Mouse (Mus musculus) thymus, adult 2 months (tissue): ENCODE results near the gene Zranb3. TPM values are rescaled to one million over a fixed set of nuclear protein-coding genes. Genes with fewer than 3 reads are reported as not detected.

ENCODE experiments used
- DNase-seq: peaks from one replicate; pipeline ENCODE4 v3.0.0; 2021
- H3K27ac ChIP-seq: fragments of 200-500 bp; 2 replicates; pipeline ENCODE4 v1.5.1; 2012; ENCODE audit warnings: low read length, control low read depth; ENCODE audit not compliant: control insufficient read depth, insufficient read depth
- H3K27me3 ChIP-seq: fragments of 200-500 bp; 2 replicates; pipeline ENCODE4 v1.6.1; 2012; ENCODE audit warnings: mild to moderate bottlenecking, low read length, moderate library complexity, mixed read lengths; ENCODE audit not compliant: control insufficient read depth, insufficient read depth
- H3K36me3 ChIP-seq: fragments of 200-500 bp; 2 replicates; pipeline ENCODE4 v1.6.1; 2012; ENCODE audit warnings: mild to moderate bottlenecking, low read length, moderate library complexity; ENCODE audit not compliant: control insufficient read depth, insufficient read depth
- H3K4me1 ChIP-seq: fragments of 200-500 bp; replicated peaks from 2 replicates; pipeline ENCODE4 v1.6.1; 2012; ENCODE audit warnings: low read length; ENCODE audit not compliant: control insufficient read depth, insufficient read depth
- H3K4me3 ChIP-seq: fragments of 200-500 bp; 2 replicates; pipeline ENCODE4 v1.5.1; 2012; ENCODE audit warnings: mild to moderate bottlenecking, low read length, control low read depth, moderate library complexity; ENCODE audit not compliant: control insufficient read depth, insufficient read depth
- CTCF ChIP-seq: fragments of 200-500 bp; IDR thresholded peaks from 2 replicates; pipeline ENCODE4 v1.5.1; 2012; ENCODE audit warnings: mild to moderate bottlenecking, control low read depth, low read length, moderate library complexity, borderline replicate concordance; ENCODE audit not compliant: control insufficient read depth, poor library complexity, insufficient read depth; ENCODE audit errors: extremely low read depth
- POLR2A ChIP-seq: fragments of 200-500 bp; IDR thresholded peaks from 2 replicates; pipeline ENCODE4 v1.6.1; 2012; ENCODE audit warnings: mild to moderate bottlenecking, low read length, control low read depth, moderate library complexity; ENCODE audit not compliant: control insufficient read depth, poor library complexity, insufficient read depth; ENCODE audit errors: extremely low read depth
- WGBS: fragments of 180-500 bp; shearing (Covaris S2); methylation state at CpG from one replicate; pipeline ENCODE4 v1.1.7; 2018; 5-methylcytosine and 5-hydroxymethylcytosine counted together
- polyA plus RNA-seq: library from polyadenylated mRNA; depleted of rRNA; stranded (reverse); fragments of >200 nt; gene quantifications from 2 replicates; pipeline ENCODE4 v1.2.3, GENCODE M21; 2012

Zranb3 gene
- polyA plus RNA-seq, 1 experiment, result 3.8 TPM

GRCm38 (mm10) chr1:128061401-128061800, 41.4 kb downstream of the Zranb3 start:
- DNase-seq, result no peak
- Histone ChIP-seq H3K4me1 (no peaks in the 10 kb centered on the region), H3K4me3 (no peak overlapping the region), H3K27me3 (no peaks in the 10 kb centered on the region), H3K27ac (no peak overlapping the region), H3K36me3 (no peaks in the 10 kb centered on the region)
- WGBS, result 92% methylated on average over 1 of the region's 1 CpGs
- TF ChIP-seq CTCF (no peak), POLR2A (no peak)

- WGBS, result 91% methylated on average over 8 of the region's 8 CpGs
- TF ChIP-seq CTCF (no peak), POLR2A (no peak)
- no peak for DNase-seq
- Histone ChIP-seq H3K27me3 (no peaks in the 10 kb centered on the region), H3K27ac (no peak overlapping the region), H3K4me3 (no peak overlapping the region), H3K36me3 (no peaks in the 10 kb centered on the region), H3K4me1 (no peaks in the 10 kb centered on the region)
These were observed 42.0 kb downstream of the Zranb3 start for GRCm38 (mm10) chr1:128060655-128061344.

- H3K27ac ChIP-seq, result no peak overlapping the region
- no peak overlapping the region for H3K4me3 ChIP-seq
- H3K4me1 ChIP-seq, result no peaks in the 10 kb centered on the region
- WGBS, result 95% methylated on average over 5 of the region's 5 CpGs
- no peaks in the 10 kb centered on the region for H3K27me3 ChIP-seq
- H3K36me3 ChIP-seq, result no peaks in the 10 kb centered on the region
- TF ChIP-seq POLR2A (no peak), CTCF (no peak)
- DNase-seq, result no peak
These were observed 44.2 kb downstream of the Zranb3 start for GRCm38 (mm10) chr1:128058625-128059024.

GRCm38 (mm10) chr1:128057269-128057668, 45.6 kb downstream of the Zranb3 start:
- WGBS, result 54% methylated on average over 4 of the region's 4 CpGs
- Histone ChIP-seq H3K27me3 (no peaks in the 10 kb centered on the region), H3K4me3 (no peak overlapping the region), H3K27ac (no peak overlapping the region), H3K36me3 (no peaks in the 10 kb centered on the region), H3K4me1 (no peaks in the 10 kb centered on the region)
- TF ChIP-seq POLR2A (no peak), CTCF (no peak)
- DNase-seq, result no peak

- TF ChIP-seq POLR2A (no peak), CTCF (no peak)
- Histone ChIP-seq H3K36me3 (no peaks in the 10 kb centered on the region), H3K4me3 (no peak overlapping the region), H3K27ac (no peak overlapping the region), H3K4me1 (no peaks in the 10 kb centered on the region), H3K27me3 (no peaks in the 10 kb centered on the region)
- 97% methylated on average over 7 of the region's 7 CpGs for WGBS
- DNase-seq, result no peak
These were observed 55.9 kb downstream of the Zranb3 start for GRCm38 (mm10) chr1:128046920-128047319.

GRCm38 (mm10) chr1:128046455-128046854, 56.4 kb downstream of the Zranb3 start:
- over 99% methylated on average over 2 of the region's 2 CpGs for WGBS
- no peak for TF ChIP-seq CTCF
- TF ChIP-seq POLR2A, result no peak
- Histone ChIP-seq H3K4me3 (no peak overlapping the region), H3K27ac (no peak overlapping the region), H3K27me3 (no peaks in the 10 kb centered on the region), H3K4me1 (no peaks in the 10 kb centered on the region), H3K36me3 (no peaks in the 10 kb centered on the region)
- no peak for DNase-seq
